Mouse (Mus musculus) midbrain, embryonic 10.5 days (tissue): ENCODE measurements around the gene Trim46. TPM values are rescaled to one million over a fixed set of nuclear protein-coding genes. Genes with fewer than 3 reads are reported as not detected.

Experiments used
- DNase-seq: peaks from one replicate; pipeline ENCODE4 v3.0.0-alpha.2; 2017; ENCODE audit warnings: low spot score
- H3K27ac ChIP-seq: fragments of 300-500 bp; sonication (generic); replicated peaks from 2 replicates; pipeline ENCODE4 v1.5.1; 2016; ENCODE audit warnings: mild to moderate bottlenecking
- H3K27me3 ChIP-seq: fragments of 300-500 bp; sonication (generic); 2 replicates; pipeline ENCODE4 v1.6.1; 2016; ENCODE audit warnings: low read depth, mild to moderate bottlenecking; ENCODE audit not compliant: poor library complexity, severe bottlenecking
- H3K36me3 ChIP-seq: fragments of 300-500 bp; sonication (generic); 2 replicates; pipeline ENCODE4 v1.6.1; 2016; ENCODE audit warnings: mild to moderate bottlenecking, moderate library complexity
- H3K4me1 ChIP-seq: fragments of 300-500 bp; sonication (generic); 2 replicates; pipeline ENCODE4 v1.6.1; 2016
- H3K4me3 ChIP-seq: fragments of 300-500 bp; sonication (generic); 2 replicates; pipeline ENCODE4 v1.5.1; 2016; ENCODE audit warnings: mild to moderate bottlenecking, moderate library complexity
- H3K9me3 ChIP-seq: fragments of 300-500 bp; sonication (generic); replicated peaks from 2 replicates; pipeline ENCODE4 v1.6.1; 2016; ENCODE audit warnings: mild to moderate bottlenecking
- WGBS: fragments of 180-500 bp; shearing (Covaris S2); methylation state at CpG from one replicate; pipeline ENCODE4 v1.1.7; 2016; 5-methylcytosine and 5-hydroxymethylcytosine counted together
- polyA plus RNA-seq: library from polyadenylated mRNA; unstranded; fragments of >200 nt; fragmentation: Nextera tagmentation; extraction: Ambion mirVana; gene quantifications from 2 replicates; pipeline ENCODE4 v1.2.1, GENCODE M21; 2016

Gene Trim46
- polyA plus RNA-seq: 5.7 and 11.5 TPM in 2 replicates

- 1% methylated on average over 42 of the region's 42 CpGs for WGBS
- Histone ChIP-seq H3K4me1 (peaks cover 66% of the 10 kb centered on the region), H3K36me3 (peaks cover 30% of the 10 kb centered on the region), H3K4me3 (peak within 1 kb of the TSS; percentile 86), H3K9me3 (no peaks in the 10 kb centered on the region), H3K27me3 (peaks cover 42% of the 10 kb centered on the region), H3K27ac (peak within 1 kb of the TSS; percentile 93)
- DNase-seq: peak; percentile 92
Measured at GRCm38 (mm10) chr3:89246261-89247100, at the start of gene Trim46. Gene Trim46, minus strand, starts transcription at chr3:89246309.

- no peaks in the 10 kb centered on the region for H3K9me3 ChIP-seq
- no peak for DNase-seq
- whole genome bisulfite sequencing: 86% methylated on average over 8 of the region's 8 CpGs
- peaks cover 26% of the 10 kb centered on the region for H3K27me3 ChIP-seq
- 0 out of 2 replicates have a peak overlapping the region, but pooled peaks have one; percentile 11 for H3K27ac ChIP-seq
- no peaks in the 10 kb centered on the region for H3K36me3 ChIP-seq
- H3K4me3 ChIP-seq: no peak overlapping the region
- H3K4me1 ChIP-seq: peaks cover 9% of the 10 kb centered on the region
Measured at GRCm38 (mm10) chr3:89295685-89296230, 49.6 kb upstream of the Trim46 start.

DNA sequence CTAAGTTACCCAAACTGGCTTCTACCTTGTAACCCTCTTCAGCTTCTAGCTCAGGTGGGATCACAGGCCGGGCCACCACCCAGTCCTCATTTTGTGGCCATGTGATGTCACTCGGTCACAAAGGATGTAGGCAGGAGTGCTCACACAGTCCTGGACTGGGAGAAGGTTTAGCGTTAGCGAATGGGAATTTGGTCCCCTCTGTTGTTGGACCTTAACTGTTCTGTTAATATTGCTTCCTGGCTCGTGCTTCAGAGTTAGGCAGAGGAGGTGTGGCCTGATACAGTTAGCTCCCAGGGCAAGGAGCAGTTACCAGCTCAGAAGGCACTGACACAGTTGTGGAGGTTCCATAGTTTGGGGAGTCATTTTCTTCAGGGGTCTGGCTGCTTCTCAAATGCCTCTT, 48.1 kb upstream of the Trim46 start:
- H3K27ac ChIP-seq: no peak overlapping the region
- H3K4me1 ChIP-seq: peaks cover 2% of the 10 kb centered on the region
- H3K27me3 ChIP-seq: peaks cover 14% of the 10 kb centered on the region
- 84% methylated on average over 5 of the region's 5 CpGs for WGBS
- H3K4me3 ChIP-seq: no peak overlapping the region
- no peaks in the 10 kb centered on the region for H3K36me3 ChIP-seq
- H3K9me3 ChIP-seq: no peaks in the 10 kb centered on the region
- no peak for DNase-seq

DNA sequence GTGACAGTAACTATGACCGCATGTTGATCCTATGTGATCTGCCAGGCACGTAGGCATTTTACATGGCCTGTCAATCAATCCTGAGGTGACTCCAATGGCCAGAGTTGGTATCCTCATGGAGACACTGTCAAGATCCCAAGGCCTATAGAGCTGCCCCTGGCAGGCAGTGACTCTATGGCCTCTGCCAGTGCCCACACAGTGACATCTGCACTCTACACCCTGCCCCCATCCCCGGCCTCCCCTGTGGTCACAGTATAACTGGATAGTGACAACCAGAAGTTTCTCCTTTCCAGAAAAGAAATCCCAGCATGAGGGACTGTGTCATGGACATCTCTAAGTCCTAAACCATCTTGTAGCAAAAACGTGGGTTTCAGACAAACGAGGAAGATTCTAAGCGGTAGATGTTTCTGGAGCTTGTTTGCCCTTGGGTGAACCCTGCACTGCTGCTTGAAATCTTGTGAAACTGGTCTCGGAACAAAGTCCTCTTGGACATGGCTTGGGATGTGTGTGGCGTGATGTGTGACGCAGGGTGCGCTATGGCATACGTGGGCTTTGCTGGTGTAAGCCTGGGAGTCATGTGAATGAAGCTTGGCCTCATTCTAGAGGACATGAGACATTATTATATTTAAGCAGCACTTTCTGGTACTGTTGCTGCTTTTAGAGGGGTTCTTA, 47.3 kb upstream of the Trim46 start:
- no peak for DNase-seq
- 92% methylated on average over 11 of the region's 11 CpGs for WGBS
- Histone ChIP-seq H3K27ac (no peak overlapping the region), H3K9me3 (no peaks in the 10 kb centered on the region), H3K27me3 (peaks cover 6% of the 10 kb centered on the region; the same call in 1 of the 2 replicates), H3K4me1 (peaks cover 10% of the 10 kb centered on the region; the same call in 1 of the 2 replicates), H3K4me3 (no peak overlapping the region), H3K36me3 (no peaks in the 10 kb centered on the region)

- 74% methylated on average over 5 of the region's 5 CpGs for WGBS
Measured at GRCm38 (mm10) chr3:89292303-89292702, 46.2 kb upstream of the Trim46 start.

DNA sequence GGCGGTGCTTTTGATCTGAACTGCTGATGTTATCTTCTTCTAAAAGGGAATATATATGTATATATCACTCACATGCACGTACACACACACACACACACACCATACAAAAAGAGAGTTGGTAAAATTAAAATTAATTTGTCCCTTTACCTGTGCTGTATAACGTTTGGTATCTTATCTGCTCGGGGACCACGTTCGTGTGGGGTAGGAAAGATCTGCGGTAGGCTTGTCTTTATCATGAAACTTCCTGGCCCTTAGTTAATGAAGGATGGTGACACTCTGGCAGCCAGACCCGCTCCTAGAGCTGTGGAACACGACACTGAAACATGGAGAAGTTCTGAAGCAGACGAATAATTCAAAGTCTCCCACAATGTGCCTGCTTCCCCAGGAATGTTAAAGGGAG, 45.8 kb upstream of the Trim46 start:
- no peaks in the 10 kb centered on the region for H3K27me3 ChIP-seq
- DNase-seq: no peak
- H3K9me3 ChIP-seq: no peaks in the 10 kb centered on the region
- WGBS: 81% methylated on average over 10 of the region's 10 CpGs
- no peaks in the 10 kb centered on the region for H3K36me3 ChIP-seq
- peaks cover 14% of the 10 kb centered on the region; the same call in 1 of the 2 replicates for H3K4me1 ChIP-seq
- no peak overlapping the region for H3K27ac ChIP-seq
- H3K4me3 ChIP-seq: no peak overlapping the region

More at GRCm38 (mm10) chr3:89292303-89292702, 46.2 kb upstream of the Trim46 start:
- no peak overlapping the region for H3K4me3 ChIP-seq
- H3K27ac ChIP-seq: no peak overlapping the region
- no peak for DNase-seq
- no peaks in the 10 kb centered on the region for H3K9me3 ChIP-seq
- peaks cover 14% of the 10 kb centered on the region; the same call in 1 of the 2 replicates for H3K4me1 ChIP-seq
- H3K27me3 ChIP-seq: no peaks in the 10 kb centered on the region
- H3K36me3 ChIP-seq: no peaks in the 10 kb centered on the region

- H3K9me3 ChIP-seq: no peaks in the 10 kb centered on the region
- no peak overlapping the region for H3K27ac ChIP-seq
- H3K4me3 ChIP-seq: no peak overlapping the region
- no peak for DNase-seq
- H3K4me1 ChIP-seq: peaks cover 14% of the 10 kb centered on the region; the same call in 1 of the 2 replicates
- H3K27me3 ChIP-seq: peaks cover 4% of the 10 kb centered on the region; the same call in 1 of the 2 replicates
- no peaks in the 10 kb centered on the region for H3K36me3 ChIP-seq
- WGBS: 61% methylated on average over 7 of the region's 7 CpGs
Measured at GRCm38 (mm10) chr3:89288503-89288928, 42.4 kb upstream of the Trim46 start.

- no peaks in the 10 kb centered on the region for H3K9me3 ChIP-seq
- peaks cover 15% of the 10 kb centered on the region for H3K4me1 ChIP-seq
- no peak overlapping the region for H3K27ac ChIP-seq
- H3K4me3 ChIP-seq: no peak overlapping the region
- 58% methylated on average over 5 of the region's 5 CpGs for WGBS
- H3K36me3 ChIP-seq: no peaks in the 10 kb centered on the region
- peaks cover 9% of the 10 kb centered on the region; the same call in 1 of the 2 replicates for H3K27me3 ChIP-seq
- DNase-seq: no peak
Measured at GRCm38 (mm10) chr3:89287286-89287685, 41.2 kb upstream of the Trim46 start.

DNA sequence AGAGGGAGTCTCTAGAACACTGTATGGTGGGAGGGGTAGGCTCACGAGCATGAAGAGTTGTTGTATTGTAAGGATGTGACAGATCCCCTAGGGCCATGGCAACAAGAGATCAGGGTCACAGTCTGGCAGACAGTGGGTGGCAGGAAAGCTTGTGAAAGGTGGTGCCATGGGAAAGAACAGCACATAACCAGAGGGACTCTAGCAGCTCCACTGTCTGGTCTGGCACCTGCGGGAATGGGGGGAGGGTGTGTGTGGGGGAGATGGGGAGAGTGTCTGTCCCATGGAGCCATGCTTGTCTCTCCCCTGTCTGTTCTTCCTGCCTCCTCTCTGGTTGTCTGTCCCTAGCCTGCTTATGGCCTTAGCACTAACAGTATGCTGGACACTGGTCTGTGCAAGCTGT, 39.4 kb upstream of the Trim46 start:
- H3K27ac ChIP-seq: no peak overlapping the region
- peaks cover 33% of the 10 kb centered on the region for H3K4me1 ChIP-seq
- no peaks in the 10 kb centered on the region for H3K9me3 ChIP-seq
- H3K36me3 ChIP-seq: no peaks in the 10 kb centered on the region
- DNase-seq: no peak
- 53% methylated on average over 2 of the region's 2 CpGs for WGBS
- H3K27me3 ChIP-seq: peaks cover 25% of the 10 kb centered on the region
- no peak overlapping the region for H3K4me3 ChIP-seq

DNA sequence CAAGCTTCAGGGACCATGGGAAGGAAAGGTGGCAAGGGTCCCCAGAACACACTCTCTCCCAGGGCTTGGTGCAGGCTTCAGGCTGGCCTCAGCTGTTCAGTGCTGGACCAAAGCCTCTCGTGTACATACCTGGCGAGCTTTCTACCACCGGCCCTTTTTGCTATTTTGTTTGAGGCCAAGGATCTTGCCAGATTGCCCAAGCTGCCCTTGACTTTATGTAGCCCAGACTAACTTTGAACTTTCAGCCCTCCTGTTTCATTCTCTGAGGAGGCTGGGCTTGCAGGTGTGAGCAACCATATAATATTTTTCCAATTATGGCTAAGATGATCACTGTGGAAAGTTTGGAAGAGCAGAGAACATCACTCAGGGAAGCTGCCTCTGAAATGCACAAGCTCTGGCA, 38.2 kb upstream of the Trim46 start:
- H3K9me3 ChIP-seq: no peaks in the 10 kb centered on the region
- no peaks in the 10 kb centered on the region for H3K36me3 ChIP-seq
- H3K4me1 ChIP-seq: peaks cover 44% of the 10 kb centered on the region
- no peak overlapping the region for H3K4me3 ChIP-seq
- DNase-seq: no peak
- WGBS: 92% methylated on average over 3 of the region's 3 CpGs
- no peak overlapping the region for H3K27ac ChIP-seq
- H3K27me3 ChIP-seq: peaks cover 38% of the 10 kb centered on the region

GRCm38 (mm10) chr3:89282291-89282643, 36.2 kb upstream of the Trim46 start:
- H3K4me3 ChIP-seq: no peak overlapping the region

GRCm38 (mm10) chr3:89281579-89282290, 35.6 kb upstream of the Trim46 start:
- WGBS: 10% methylated on average over 20 of the region's 20 CpGs
- Histone ChIP-seq H3K27ac (peak overlapping the region; percentile 70), H3K27me3 (peaks cover 63% of the 10 kb centered on the region), H3K36me3 (no peaks in the 10 kb centered on the region), H3K4me1 (peaks cover 46% of the 10 kb centered on the region), H3K4me3 (peak overlapping the region; percentile 61), H3K9me3 (no peaks in the 10 kb centered on the region)
- DNase-seq: peak; percentile 86

More at GRCm38 (mm10) chr3:89282291-89282643, 36.2 kb upstream of the Trim46 start:
- Histone ChIP-seq H3K9me3 (no peaks in the 10 kb centered on the region), H3K27me3 (peaks cover 58% of the 10 kb centered on the region), H3K4me1 (peaks cover 43% of the 10 kb centered on the region), H3K27ac (peak overlapping the region; percentile 70), H3K36me3 (no peaks in the 10 kb centered on the region)
- DNase-seq: no peak
- WGBS: 28% methylated on average over 4 of the region's 4 CpGs
